Mouse (Mus musculus) CD8-positive naive resting alpha-beta T cell, adult 57 days (primary cell): ENCODE data around the gene Lhx2. TPM values are rescaled to one million over a fixed set of nuclear protein-coding genes. Genes with fewer than 3 reads are reported as not detected.

ENCODE experiments used
- total RNA-seq: library from RNA; stranded (reverse); gene quantifications from one replicate; pipeline ENCODE4 v1.2.4, GENCODE M21; 2023

The Lhx2 gene
- not detected for total RNA-seq

DNA sequence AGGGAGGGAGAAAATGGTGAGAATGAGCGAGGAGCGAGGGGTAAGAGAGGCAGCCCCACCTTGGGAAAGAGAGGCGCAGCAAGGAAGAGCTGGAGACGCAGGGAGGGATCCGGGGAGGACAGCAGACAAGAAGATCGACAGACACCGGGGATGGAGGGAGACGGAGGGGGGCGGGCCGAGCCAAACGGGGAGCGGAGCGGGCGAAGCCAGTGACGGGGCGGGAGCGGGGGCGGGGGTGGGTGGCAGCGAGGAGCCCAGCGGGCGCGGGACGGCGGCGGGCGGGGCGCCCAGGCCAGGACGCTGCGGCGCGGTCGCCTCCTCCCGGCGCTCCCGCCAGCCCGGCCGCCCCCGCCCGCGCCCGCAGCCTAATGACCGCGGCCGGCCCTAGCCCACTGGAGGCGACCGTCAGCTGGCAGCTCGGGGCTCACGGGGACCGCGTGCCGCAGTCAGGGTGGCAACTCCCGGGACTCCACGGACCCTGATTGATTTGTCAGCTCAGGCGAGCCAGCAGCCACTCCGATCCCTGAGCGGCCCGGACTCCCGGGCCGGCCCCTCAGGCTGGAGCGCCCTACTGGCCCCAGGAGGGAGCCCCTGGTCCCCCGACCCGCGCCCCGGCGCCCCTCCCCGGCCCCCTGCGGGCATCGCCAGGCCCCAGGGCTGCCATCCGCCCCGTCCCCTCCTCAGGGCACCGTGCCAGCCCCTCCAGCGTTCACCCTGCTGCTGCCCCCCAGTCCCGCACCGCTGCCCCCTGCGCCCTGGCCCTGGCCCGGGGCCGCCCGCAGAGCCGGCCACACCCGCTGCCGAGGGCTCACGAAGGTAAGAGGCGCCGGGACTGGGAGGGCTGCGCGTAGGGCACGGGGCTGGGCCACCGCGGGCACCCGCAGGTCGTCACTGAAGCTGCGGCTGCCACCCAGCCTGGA lies at the start of gene Lhx2:
TSS of gene Lhx2 (plus strand) at position 292 of the 920 bp plus-strand sequence.

Other genes with a start within 250 kb of the Lhx2 start
- 55.8 TPM for gene Dennd1a, start 51.9 kb upstream of the Lhx2 start, total RNA-seq
- 0.77 TPM for gene Nek6, start 172.4 kb downstream of the Lhx2 start, total RNA-seq